Mouse (Mus musculus) MEL (cell line): ENCODE data around the gene Cav3. TPM values are rescaled to one million over a fixed set of nuclear protein-coding genes. Genes with fewer than 3 reads are reported as not detected.

Experiments
- DNase-seq: peaks from one replicate; pipeline ENCODE4 v3.0.0; 2011; ENCODE audit warnings: low read depth, low spot score
- H3K27ac ChIP-seq: 2 replicates; pipeline ENCODE4 v1.5.1; 2012; ENCODE audit warnings: low read depth, mild to moderate bottlenecking, control low read depth, low read length, moderate library complexity; ENCODE audit not compliant: control insufficient read depth
- H3K27me3 ChIP-seq, 2 experiments: fragments of 150-350 bp in 1 of 2; sonication (generic) in 1 of 2; 2 replicates each; pipeline ENCODE4 v1.6.1; 2012; ENCODE audit warnings: low read length in 2 of 2, mild to moderate bottlenecking in 2 of 2, improper control_type of control experiment in 1 of 2, moderate library complexity in 1 of 2; ENCODE audit not compliant: insufficient read depth in 2 of 2, control insufficient read depth in 1 of 2
- H3K36me3 ChIP-seq, 2 experiments: 2 replicates each; pipeline ENCODE4 v1.6.1; 2012 to 2014; ENCODE audit warnings: low read length in 2 of 2, improper control_type of control experiment in 1 of 2, inconsistent platforms in 1 of 2, mild to moderate bottlenecking in 1 of 2; ENCODE audit not compliant: insufficient read depth in 2 of 2, control insufficient read depth in 1 of 2
- H3K4me1 ChIP-seq, 2 experiments: fragments of 150-350 bp in 1 of 2; sonication (generic) in 1 of 2; 2 replicates each; pipeline ENCODE4 v1.6.1; 2012; ENCODE audit warnings: low read length in 2 of 2, improper control_type of control experiment in 1 of 2, mild to moderate bottlenecking in 1 of 2; ENCODE audit not compliant: insufficient read depth in 2 of 2, control insufficient read depth in 1 of 2
- H3K4me3 ChIP-seq, 2 experiments: fragments of 150-350 bp in 1 of 2; sonication (generic) in 1 of 2; 2 replicates each; pipeline ENCODE4 v1.5.1; 2012; ENCODE audit warnings: low read depth in 2 of 2, low read length in 2 of 2, mild to moderate bottlenecking in 2 of 2, moderate library complexity in 2 of 2, control low read depth in 1 of 2, improper control_type of control experiment in 1 of 2; ENCODE audit not compliant: control insufficient read depth in 1 of 2, insufficient read depth in 1 of 2
- H3K79me2 ChIP-seq: 2 replicates; pipeline ENCODE4 v1.6.1; 2012; ENCODE audit warnings: mild to moderate bottlenecking, low read length, moderate library complexity; ENCODE audit not compliant: control insufficient read depth, poor library complexity, insufficient read depth
- H3K9ac ChIP-seq: 2 replicates; pipeline ENCODE4 v1.6.1; 2012; ENCODE audit warnings: low read depth, mild to moderate bottlenecking, control low read depth, low read length, moderate library complexity; ENCODE audit not compliant: control insufficient read depth, poor library complexity, severe bottlenecking
- H3K9me3 ChIP-seq: fragments of 150-350 bp; sonication (generic); replicated peaks from 2 replicates; pipeline ENCODE4 v1.6.1; 2012; ENCODE audit warnings: mild to moderate bottlenecking, low read length, improper control_type of control experiment, moderate library complexity; ENCODE audit not compliant: insufficient read depth
- BHLHE40 ChIP-seq: IDR thresholded peaks from 2 replicates; pipeline ENCODE4 v1.6.1; 2012; ENCODE audit warnings: low read depth, mild to moderate bottlenecking, inconsistent platforms, low read length, improper control_type of control experiment, borderline replicate concordance
- CTCF ChIP-seq, 3 experiments: IDR thresholded peaks in 2 of 3; conservative IDR thresholded peaks in 1 of 3; 2 replicates each; pipeline ENCODE4 v1.5.1; 2011 to 2012; ENCODE audit warnings: low read length in 3 of 3, low read depth in 2 of 3, mild to moderate bottlenecking in 2 of 3, improper control_type of control experiment in 1 of 3, inconsistent platforms in 1 of 3, mixed read lengths in 1 of 3, moderate library complexity in 1 of 3; ENCODE audit not compliant: control insufficient read depth in 1 of 3, insufficient read depth in 1 of 3, poor library complexity in 1 of 3, severe bottlenecking in 1 of 3
- EP300 ChIP-seq, 2 experiments: IDR thresholded peaks; 2 replicates each; pipeline ENCODE4 v1.6.1; 2011; ENCODE audit warnings: improper control_type of control experiment in 2 of 2, low read length in 2 of 2, low read depth in 1 of 2, mild to moderate bottlenecking in 1 of 2
- GATA1 ChIP-seq: IDR thresholded peaks from 2 replicates; pipeline ENCODE4 v1.6.1; 2011; ENCODE audit warnings: low read depth, low read length, improper control_type of control experiment
- JUND ChIP-seq: IDR thresholded peaks from 2 replicates; pipeline ENCODE4 v1.6.1; 2011; ENCODE audit warnings: low read depth, mild to moderate bottlenecking, improper control_type of control experiment, low read length
- MAFK ChIP-seq: IDR thresholded peaks from 2 replicates; pipeline ENCODE4 v1.6.1; 2011; ENCODE audit warnings: low read depth, mild to moderate bottlenecking, low read length, improper control_type of control experiment, borderline replicate concordance
- MEF2A ChIP-seq: IDR thresholded peaks from 2 replicates; pipeline ENCODE4 v1.6.1; 2014; ENCODE audit warnings: low read depth, mild to moderate bottlenecking, inconsistent platforms, low read length, improper control_type of control experiment; ENCODE audit not compliant: poor library complexity, insufficient replicate concordance, severe bottlenecking; ENCODE audit errors: extremely low read depth
- MXI1 ChIP-seq: IDR thresholded peaks from 2 replicates; pipeline ENCODE4 v1.6.1; 2011; ENCODE audit warnings: mild to moderate bottlenecking, low read depth, low read length, improper control_type of control experiment
- MYC ChIP-seq: IDR thresholded peaks from 2 replicates; pipeline ENCODE4 v1.6.1; 2011; ENCODE audit warnings: low read depth, mild to moderate bottlenecking, low read length, improper control_type of control experiment, moderate library complexity
- NELFE ChIP-seq: IDR thresholded peaks from 2 replicates; pipeline ENCODE4 v1.6.1; 2011; ENCODE audit warnings: low read depth, low read length, improper control_type of control experiment
- POLR2AphosphoS5 ChIP-seq: IDR thresholded peaks from 2 replicates; pipeline ENCODE4 v1.6.1; 2012; ENCODE audit warnings: low read depth, borderline replicate concordance, mild to moderate bottlenecking, inconsistent platforms, low read length, moderate library complexity, mixed read lengths
- RAD21 ChIP-seq: IDR thresholded peaks from 2 replicates; pipeline ENCODE4 v1.6.1; 2011; ENCODE audit warnings: mild to moderate bottlenecking, low read depth, low read length, improper control_type of control experiment
- SMC3 ChIP-seq: IDR thresholded peaks from 2 replicates; pipeline ENCODE4 v1.6.1; 2011; ENCODE audit warnings: low read depth, low read length, improper control_type of control experiment
- TAL1 ChIP-seq: IDR thresholded peaks from 2 replicates; pipeline ENCODE4 v1.6.1; 2012; ENCODE audit warnings: mild to moderate bottlenecking, inconsistent platforms, low read length, moderate library complexity, mixed read lengths
- TBP ChIP-seq: IDR thresholded peaks from 2 replicates; pipeline ENCODE4 v1.8.0; 2011; ENCODE audit warnings: low read depth, low read length, improper control_type of control experiment
- TCF12 ChIP-seq: IDR thresholded peaks from 2 replicates; pipeline ENCODE4 v1.6.1; 2014; ENCODE audit warnings: low read depth, mild to moderate bottlenecking, inconsistent platforms, low read length, improper control_type of control experiment, moderate library complexity
- UBTF ChIP-seq: IDR thresholded peaks from 2 replicates; pipeline ENCODE4 v1.6.1; 2012; ENCODE audit warnings: low read depth, mild to moderate bottlenecking, inconsistent platforms, low read length, improper control_type of control experiment, moderate library complexity, borderline replicate concordance; ENCODE audit not compliant: insufficient read depth
- USF1 ChIP-seq: IDR thresholded peaks from 2 replicates; pipeline ENCODE4 v1.6.1; 2014; ENCODE audit warnings: low read depth, mild to moderate bottlenecking, inconsistent platforms, low read length, improper control_type of control experiment, moderate library complexity
- ZC3H11A ChIP-seq: IDR thresholded peaks from 2 replicates; pipeline ENCODE4 v1.6.1; 2012; ENCODE audit warnings: low read depth, mild to moderate bottlenecking, inconsistent platforms, low read length, improper control_type of control experiment
- ZNF384 ChIP-seq: IDR thresholded peaks from 2 replicates; pipeline ENCODE4 v1.6.1; 2012; ENCODE audit warnings: low read depth, mild to moderate bottlenecking, inconsistent platforms, low read length, improper control_type of control experiment
- polyA plus RNA-seq, 2 experiments: library from polyadenylated mRNA; stranded (reverse) in 1 of 2; unstranded in 1 of 2; fragments of >175 nt in 1 of 2; fragments of >200 nt in 1 of 2; gene quantifications; 2 replicates each; pipeline versions ENCODE4 v1.2.1 to v1.2.4; 2012; ENCODE audit warnings: low replicate concordance in 2 of 2, low read depth in 1 of 2; ENCODE audit not compliant: insufficient read length in 2 of 2, insufficient read depth in 1 of 2, missing spikeins in 1 of 2
- total RNA-seq: library from RNA; depleted of rRNA; stranded (reverse); fragments of 300-350 nt; gene quantifications from 2 replicates; pipeline ENCODE4 v1.2.3, GENCODE M21; 2012

Gene Cav3
- total and polyA plus RNA-seq, 3 experiments, result not detected

- Histone ChIP-seq H3K4me1 (no peaks in the 10 kb centered on the region), H3K9me3 (no peaks in the 10 kb centered on the region), H3K27me3 (no peaks in the 10 kb centered on the region), H3K79me2 (no peaks in the 10 kb centered on the region), H3K4me3 (no peak overlapping the region), H3K9ac (no peak overlapping the region), H3K36me3 (no peaks in the 10 kb centered on the region), H3K27ac (no peak overlapping the region)
- DNase-seq, result no peak
- TF ChIP-seq POLR2AphosphoS5 (no peak), NELFE (no peak), ZNF384 (no peak), TAL1 (no peak), JUND (no peak), EP300 (IDR thresholded peaks at IDR 0.05; ENCODE audit: low read depth in 1 of 2, low read length in 2 of 2) (no peak)
These were observed 4.0 kb downstream of the Cav3 start for GRCm38 (mm10) chr6:112463331-112463730.

- DNase-seq, result no peak
- H3K27me3 ChIP-seq, result no peaks in the 10 kb centered on the region
- no peaks in the 10 kb centered on the region for H3K79me2 ChIP-seq
- H3K27ac ChIP-seq, result no peak overlapping the region
- H3K36me3 ChIP-seq, result no peaks in the 10 kb centered on the region
- no peak overlapping the region for H3K4me3 ChIP-seq
- no peak overlapping the region for H3K9ac ChIP-seq
- no peaks in the 10 kb centered on the region for H3K9me3 ChIP-seq
- TF ChIP-seq ZC3H11A, result no peak
- TF ChIP-seq USF1, result no peak
- TF ChIP-seq RAD21, result no peak
- no peak for TF ChIP-seq SMC3
- TF ChIP-seq CTCF (IDR thresholded peaks at IDR 0.05 in 2 of 3, conservative IDR thresholded peaks at IDR 0.05 in 1 of 3; ENCODE audit: control insufficient read depth in 1 of 3, insufficient read depth in 1 of 3, low read depth in 2 of 3, low read length in 3 of 3, poor library complexity in 1 of 3, severe bottlenecking in 1 of 3), result no peak
- TF ChIP-seq MXI1, result no peak
- TF ChIP-seq MEF2A, result no peak
- TF ChIP-seq MYC, result no peak
- TF ChIP-seq BHLHE40, result no peak
- no peak for TF ChIP-seq MAFK
- no peak for TF ChIP-seq TCF12
- no peak for TF ChIP-seq UBTF
- TF ChIP-seq TBP, result no peak
- TF ChIP-seq GATA1, result no peak
- no peaks in the 10 kb centered on the region for H3K4me1 ChIP-seq
These were observed 6.1 kb downstream of the Cav3 start for GRCm38 (mm10) chr6:112465441-112465840.
